Mouse (Mus musculus): ENCODE measurements around the gene Stk38l. TPM values are rescaled to one million over a fixed set of nuclear protein-coding genes. Genes with fewer than 3 reads are reported as not detected.

Gene Stk38l
- polyA plus RNA-seq, 1 experiment from 2014 or later, result 21.8 TPM

Other genes with a start within 250 kb of the Stk38l start
- gene Itpr2, start 222.8 kb upstream of the Stk38l start, polyA plus RNA-seq (2014; fragmentation: Nextera tagmentation; extraction: Ambion mirVana), result 7.6 and 8.1 TPM in 2 replicates
- gene Fgfr1op2, start 147.8 kb upstream of the Stk38l start, polyA plus RNA-seq (2014; fragmentation: Nextera tagmentation; extraction: Ambion mirVana), result 87.7 and 94.1 TPM in 2 replicates
- 55.5 and 56.3 TPM in 2 replicates for gene Ints13, start 147.2 kb upstream of the Stk38l start, polyA plus RNA-seq (2014; fragmentation: Nextera tagmentation; extraction: Ambion mirVana)
- gene Med21, start 82.4 kb upstream of the Stk38l start, polyA plus RNA-seq (2014; fragmentation: Nextera tagmentation; extraction: Ambion mirVana), result 119 and 124 TPM in 2 replicates
- 28.5 and 29.0 TPM in 2 replicates for gene Tm7sf3, start 82.2 kb upstream of the Stk38l start, polyA plus RNA-seq (2014; fragmentation: Nextera tagmentation; extraction: Ambion mirVana)
- 2.2 and 2.6 TPM in 2 replicates for gene Arntl2, start 71.1 kb downstream of the Stk38l start, polyA plus RNA-seq (2014; fragmentation: Nextera tagmentation; extraction: Ambion mirVana)
- gene Smco2, start 125.1 kb downstream of the Stk38l start, polyA plus RNA-seq (2014; fragmentation: Nextera tagmentation; extraction: Ambion mirVana), result not detected in 2 replicates
- 48.1 and 50.4 TPM in 2 replicates for gene Ppfibp1, start 163.5 kb downstream of the Stk38l start, polyA plus RNA-seq (2014; fragmentation: Nextera tagmentation; extraction: Ambion mirVana)
- 0.24 and 0.34 TPM in 2 replicates for gene 1700034J05Rik, start 229.4 kb downstream of the Stk38l start, polyA plus RNA-seq (2014; fragmentation: Nextera tagmentation; extraction: Ambion mirVana)